ENCODE assay signal across 8 mouse cellular contexts in genomic region chr7:51831917-51832316, GRCm38 (mm10). TPM values are rescaled to one million over a fixed set of nuclear protein-coding genes. Genes with fewer than 3 reads are reported as not detected.
DNase-seq lines count a peak whose midpoint lies in the region; ATAC-seq lines count a peak whose summit lies in the region.

No protein-coding gene starts in this region.

- intact Hi-C loops in left cerebral cortex, postnatal 14 days (cut with DNase I), result no loop called here

- no peaks in the 10 kb centered on the region for H3K36me3 ChIP-seq in forebrain, embryonic 12.5 days (replicated peaks)
- no peaks in the 10 kb centered on the region for H3K36me3 ChIP-seq in forebrain, embryonic 10.5 days (replicated peaks)
- H3K36me3 ChIP-seq in embryonic facial prominence, embryonic 14.5 days (ENCODE audit: control insufficient read depth, insufficient read depth, low read length), result no peaks in the 10 kb centered on the region

- H3K9me3 ChIP-seq in forebrain, embryonic 12.5 days, result no peaks in the 10 kb centered on the region
- no peaks in the 10 kb centered on the region for H3K9me3 ChIP-seq in forebrain, embryonic 10.5 days
- H3K9me3 ChIP-seq in embryonic facial prominence, embryonic 14.5 days (ENCODE audit: control insufficient read depth, low read length), result no peaks in the 10 kb centered on the region

- H3K27ac ChIP-seq in forebrain, embryonic 12.5 days, result peak overlapping the region; percentile 51
- H3K27ac ChIP-seq in forebrain, embryonic 10.5 days, result no peak overlapping the region
- no peak overlapping the region for H3K27ac ChIP-seq in embryonic facial prominence, embryonic 14.5 days (replicated peaks; ENCODE audit: low read depth, low read length)

- H3K27me3 ChIP-seq in forebrain, embryonic 12.5 days, result no peaks in the 10 kb centered on the region
- H3K27me3 ChIP-seq in forebrain, embryonic 10.5 days (ENCODE audit: poor library complexity, severe bottlenecking), result no peaks in the 10 kb centered on the region
- H3K27me3 ChIP-seq in embryonic facial prominence, embryonic 14.5 days (replicated peaks; ENCODE audit: control insufficient read depth, insufficient read depth, low read length), result no peaks in the 10 kb centered on the region

- 40% methylated on average over 7 of the region's 7 CpGs for WGBS in forebrain, embryonic 12.5 days
- 79% methylated on average over 7 of the region's 7 CpGs for WGBS in forebrain, embryonic 10.5 days
- 30% methylated on average over 7 of the region's 7 CpGs for WGBS in embryonic facial prominence, embryonic 14.5 days

- H3K4me3 ChIP-seq in forebrain, embryonic 12.5 days (replicated peaks), result no peak overlapping the region
- no peak overlapping the region for H3K4me3 ChIP-seq in forebrain, embryonic 10.5 days
- no peak overlapping the region for H3K4me3 ChIP-seq in embryonic facial prominence, embryonic 14.5 days (ENCODE audit: low read depth, low read length)

- H3K4me1 ChIP-seq in forebrain, embryonic 12.5 days, result peaks cover 9% of the 10 kb centered on the region; the same call in 1 of the 2 replicates
- peaks cover 4% of the 10 kb centered on the region; the same call in 1 of the 2 replicates for H3K4me1 ChIP-seq in forebrain, embryonic 10.5 days
- no peaks in the 10 kb centered on the region for H3K4me1 ChIP-seq in embryonic facial prominence, embryonic 14.5 days (ENCODE audit: control insufficient read depth, insufficient read depth, low read length)

- no peak for DNase-seq in forebrain, embryonic 10.5 days (ENCODE audit: extremely low spot score, low spot score)
- peak; percentile 24 for DNase-seq in NIH3T3 (ENCODE audit: low read depth)
- peak; percentile 79 for DNase-seq in embryonic facial prominence, embryonic 14.5 days (ENCODE audit: low spot score)
- DNase-seq in mesoderm, embryonic 11.5 days (ENCODE audit: low read depth, low spot score), result peak; percentile 67
- no peak for DNase-seq in thymus, postnatal 36 days
- no peak for DNase-seq in left cerebral cortex, postnatal 14 days (ENCODE audit: low spot score in 2 of 2)
- DNase-seq in lung, adult 18-20 months, result no peak

- no peak overlapping the region for H3K4me2 ChIP-seq in forebrain, embryonic 12.5 days
- H3K4me2 ChIP-seq in embryonic facial prominence, embryonic 14.5 days (ENCODE audit: low read depth, low read length), result no peak overlapping the region

- ATAC-seq in forebrain, embryonic 12.5 days (ENCODE audit: low FRiP score), result peak; percentile 89
- peak; percentile 80 for ATAC-seq in embryonic facial prominence, embryonic 14.5 days (ENCODE audit: low read depth)

- no peak overlapping the region for H3K9ac ChIP-seq in forebrain, embryonic 12.5 days
- no peak overlapping the region for H3K9ac ChIP-seq in embryonic facial prominence, embryonic 14.5 days (ENCODE audit: low read depth, low read length)

RNA-seq across cellular contexts. Expression of gene Gas2, which starts 29.9 kb away (rescaled TPM):
- polyA plus RNA-seq in forebrain, embryonic 12.5 days (2016; fragmentation: Nextera tagmentation; extraction: Ambion mirVana), result 29.8 and 30.4 TPM in 2 replicates
- 25.1 and 27.6 TPM in 2 replicates for polyA plus RNA-seq in forebrain, embryonic 10.5 days (2016; fragmentation: Nextera tagmentation; extraction: Ambion mirVana)
- 53.9 and 66.8 TPM in 2 replicates for polyA plus RNA-seq in embryonic facial prominence, embryonic 14.5 days (2014; fragmentation: Nextera tagmentation; extraction: Ambion mirVana)
- 10 to 100 TPM; 13.7 to 17.3 TPM for total RNA-seq in left cerebral cortex, postnatal 14 days (2021)

RNA-seq across cellular contexts. Expression of gene Fancf, which starts 30.1 kb away (rescaled TPM):
- 12.4 and 16.8 TPM in 2 replicates for polyA plus RNA-seq in forebrain, embryonic 12.5 days (2016; fragmentation: Nextera tagmentation; extraction: Ambion mirVana)
- polyA plus RNA-seq in forebrain, embryonic 10.5 days (2016; fragmentation: Nextera tagmentation; extraction: Ambion mirVana), result 6.6 and 6.9 TPM in 2 replicates
- 12.0 and 12.3 TPM in 2 replicates for polyA plus RNA-seq in embryonic facial prominence, embryonic 14.5 days (2014; fragmentation: Nextera tagmentation; extraction: Ambion mirVana)
- total RNA-seq in left cerebral cortex, postnatal 14 days (2021), result 1 to 10 TPM; 3.7 to 4.7 TPM

Comparison
In these comparisons a context has a peak if more than half of its experiments do, and no peak if none do; other contexts are left out.
1. DNase-seq: peak in NIH3T3 (single experiment), embryonic facial prominence, embryonic 14.5 days (single experiment) and mesoderm, embryonic 11.5 days (single experiment); none in forebrain, embryonic 10.5 days (single experiment), thymus, postnatal 36 days (0 of 2), left cerebral cortex, postnatal 14 days (0 of 2) and lung, adult 18-20 months (0 of 2).